Mouse (Mus musculus) MEL (cell line): ENCODE measurements around the gene Rnf24. TPM values are rescaled to one million over a fixed set of nuclear protein-coding genes. Genes with fewer than 3 reads are reported as not detected.

Source experiments
- DNase-seq: peaks from one replicate; pipeline ENCODE4 v3.0.0; 2011; ENCODE audit warnings: low read depth, low spot score
- H3K27ac ChIP-seq: 2 replicates; pipeline ENCODE4 v1.5.1; 2012; ENCODE audit warnings: low read depth, mild to moderate bottlenecking, control low read depth, low read length, moderate library complexity; ENCODE audit not compliant: control insufficient read depth
- H3K27me3 ChIP-seq, 2 experiments: fragments of 150-350 bp in 1 of 2; sonication (generic) in 1 of 2; 2 replicates each; pipeline ENCODE4 v1.6.1; 2012; ENCODE audit warnings: low read length in 2 of 2, mild to moderate bottlenecking in 2 of 2, improper control_type of control experiment in 1 of 2, moderate library complexity in 1 of 2; ENCODE audit not compliant: insufficient read depth in 2 of 2, control insufficient read depth in 1 of 2
- H3K36me3 ChIP-seq, 2 experiments: 2 replicates each; pipeline ENCODE4 v1.6.1; 2012 to 2014; ENCODE audit warnings: low read length in 2 of 2, improper control_type of control experiment in 1 of 2, inconsistent platforms in 1 of 2, mild to moderate bottlenecking in 1 of 2; ENCODE audit not compliant: insufficient read depth in 2 of 2, control insufficient read depth in 1 of 2
- H3K4me1 ChIP-seq, 2 experiments: fragments of 150-350 bp in 1 of 2; sonication (generic) in 1 of 2; 2 replicates each; pipeline ENCODE4 v1.6.1; 2012; ENCODE audit warnings: low read length in 2 of 2, improper control_type of control experiment in 1 of 2, mild to moderate bottlenecking in 1 of 2; ENCODE audit not compliant: insufficient read depth in 2 of 2, control insufficient read depth in 1 of 2
- H3K4me3 ChIP-seq, 2 experiments: fragments of 150-350 bp in 1 of 2; sonication (generic) in 1 of 2; 2 replicates each; pipeline ENCODE4 v1.5.1; 2012; ENCODE audit warnings: low read depth in 2 of 2, low read length in 2 of 2, mild to moderate bottlenecking in 2 of 2, moderate library complexity in 2 of 2, control low read depth in 1 of 2, improper control_type of control experiment in 1 of 2; ENCODE audit not compliant: control insufficient read depth in 1 of 2, insufficient read depth in 1 of 2
- H3K79me2 ChIP-seq: 2 replicates; pipeline ENCODE4 v1.6.1; 2012; ENCODE audit warnings: mild to moderate bottlenecking, low read length, moderate library complexity; ENCODE audit not compliant: control insufficient read depth, poor library complexity, insufficient read depth
- H3K9ac ChIP-seq: 2 replicates; pipeline ENCODE4 v1.6.1; 2012; ENCODE audit warnings: low read depth, mild to moderate bottlenecking, control low read depth, low read length, moderate library complexity; ENCODE audit not compliant: control insufficient read depth, poor library complexity, severe bottlenecking
- H3K9me3 ChIP-seq: fragments of 150-350 bp; sonication (generic); replicated peaks from 2 replicates; pipeline ENCODE4 v1.6.1; 2012; ENCODE audit warnings: mild to moderate bottlenecking, low read length, improper control_type of control experiment, moderate library complexity; ENCODE audit not compliant: insufficient read depth
- BHLHE40 ChIP-seq: IDR thresholded peaks from 2 replicates; pipeline ENCODE4 v1.6.1; 2012; ENCODE audit warnings: low read depth, mild to moderate bottlenecking, inconsistent platforms, low read length, improper control_type of control experiment, borderline replicate concordance
- E2F4 ChIP-seq: IDR thresholded peaks from 2 replicates; pipeline ENCODE4 v1.6.1; 2011; ENCODE audit warnings: low read depth, low read length, improper control_type of control experiment, borderline replicate concordance
- ELF1 ChIP-seq: IDR thresholded peaks from 2 replicates; pipeline ENCODE4 v1.6.1; 2014; ENCODE audit warnings: low read depth, mild to moderate bottlenecking, inconsistent platforms, low read length, improper control_type of control experiment, moderate library complexity
- EP300 ChIP-seq, 2 experiments: IDR thresholded peaks; 2 replicates each; pipeline ENCODE4 v1.6.1; 2011; ENCODE audit warnings: improper control_type of control experiment in 2 of 2, low read length in 2 of 2, low read depth in 1 of 2, mild to moderate bottlenecking in 1 of 2
- ETS1 ChIP-seq: IDR thresholded peaks from 2 replicates; pipeline ENCODE4 v1.6.1; 2012; ENCODE audit warnings: low read depth, mild to moderate bottlenecking, inconsistent platforms, low read length, improper control_type of control experiment, moderate library complexity
- HCFC1 ChIP-seq: IDR thresholded peaks from 2 replicates; pipeline ENCODE4 v1.6.1; 2012; ENCODE audit warnings: low read depth, mild to moderate bottlenecking, inconsistent platforms, low read length, improper control_type of control experiment, moderate library complexity
- JUND ChIP-seq: IDR thresholded peaks from 2 replicates; pipeline ENCODE4 v1.6.1; 2011; ENCODE audit warnings: low read depth, mild to moderate bottlenecking, improper control_type of control experiment, low read length
- KAT2A ChIP-seq: conservative IDR thresholded peaks from 2 replicates; pipeline ENCODE4 v1.6.1; 2012; ENCODE audit warnings: low read depth, low read length, improper control_type of control experiment, inconsistent platforms
- MAX ChIP-seq: IDR thresholded peaks from 2 replicates; pipeline ENCODE4 v1.6.1; 2011; ENCODE audit warnings: low read length, improper control_type of control experiment
- MAZ ChIP-seq: IDR thresholded peaks from 2 replicates; pipeline ENCODE4 v1.6.1; 2012; ENCODE audit warnings: low read depth, mild to moderate bottlenecking, inconsistent platforms, low read length, improper control_type of control experiment
- MEF2A ChIP-seq: IDR thresholded peaks from 2 replicates; pipeline ENCODE4 v1.6.1; 2014; ENCODE audit warnings: low read depth, mild to moderate bottlenecking, inconsistent platforms, low read length, improper control_type of control experiment; ENCODE audit not compliant: poor library complexity, insufficient replicate concordance, severe bottlenecking; ENCODE audit errors: extremely low read depth
- MXI1 ChIP-seq: IDR thresholded peaks from 2 replicates; pipeline ENCODE4 v1.6.1; 2011; ENCODE audit warnings: mild to moderate bottlenecking, low read depth, low read length, improper control_type of control experiment
- MYB ChIP-seq: IDR thresholded peaks from 2 replicates; pipeline ENCODE4 v1.6.1; 2011; ENCODE audit warnings: mild to moderate bottlenecking, low read depth, low read length, improper control_type of control experiment
- MYC ChIP-seq: IDR thresholded peaks from 2 replicates; pipeline ENCODE4 v1.6.1; 2011; ENCODE audit warnings: low read depth, mild to moderate bottlenecking, low read length, improper control_type of control experiment, moderate library complexity
- NELFE ChIP-seq: IDR thresholded peaks from 2 replicates; pipeline ENCODE4 v1.6.1; 2011; ENCODE audit warnings: low read depth, low read length, improper control_type of control experiment
- NRF1 ChIP-seq: IDR thresholded peaks from 2 replicates; pipeline ENCODE4 v1.6.1; 2014; ENCODE audit warnings: low read depth, mild to moderate bottlenecking, inconsistent platforms, low read length, improper control_type of control experiment, moderate library complexity; ENCODE audit not compliant: poor library complexity, insufficient read depth, severe bottlenecking
- POLR2A ChIP-seq, 2 experiments: IDR thresholded peaks; 2 replicates each; pipeline ENCODE4 v1.6.1; 2011 to 2012; ENCODE audit warnings: low read length in 2 of 2, mild to moderate bottlenecking in 2 of 2, control low read depth in 1 of 2, improper control_type of control experiment in 1 of 2, low read depth in 1 of 2, moderate library complexity in 1 of 2; ENCODE audit not compliant: control insufficient read depth in 1 of 2, insufficient read depth in 1 of 2, poor library complexity in 1 of 2
- POLR2AphosphoS2 ChIP-seq: IDR thresholded peaks from 2 replicates; pipeline ENCODE4 v1.6.1; 2011; ENCODE audit warnings: low read length, improper control_type of control experiment
- RCOR1 ChIP-seq: IDR thresholded peaks from 2 replicates; pipeline ENCODE4 v1.6.1; 2012; ENCODE audit warnings: low read depth, mild to moderate bottlenecking, inconsistent platforms, low read length, improper control_type of control experiment
- SMC3 ChIP-seq: IDR thresholded peaks from 2 replicates; pipeline ENCODE4 v1.6.1; 2011; ENCODE audit warnings: low read depth, low read length, improper control_type of control experiment
- TAL1 ChIP-seq: IDR thresholded peaks from 2 replicates; pipeline ENCODE4 v1.6.1; 2012; ENCODE audit warnings: mild to moderate bottlenecking, inconsistent platforms, low read length, moderate library complexity, mixed read lengths
- TBP ChIP-seq: IDR thresholded peaks from 2 replicates; pipeline ENCODE4 v1.8.0; 2011; ENCODE audit warnings: low read depth, low read length, improper control_type of control experiment
- TCF12 ChIP-seq: IDR thresholded peaks from 2 replicates; pipeline ENCODE4 v1.6.1; 2014; ENCODE audit warnings: low read depth, mild to moderate bottlenecking, inconsistent platforms, low read length, improper control_type of control experiment, moderate library complexity
- UBTF ChIP-seq: IDR thresholded peaks from 2 replicates; pipeline ENCODE4 v1.6.1; 2012; ENCODE audit warnings: low read depth, mild to moderate bottlenecking, inconsistent platforms, low read length, improper control_type of control experiment, moderate library complexity, borderline replicate concordance; ENCODE audit not compliant: insufficient read depth
- USF1 ChIP-seq: IDR thresholded peaks from 2 replicates; pipeline ENCODE4 v1.6.1; 2014; ENCODE audit warnings: low read depth, mild to moderate bottlenecking, inconsistent platforms, low read length, improper control_type of control experiment, moderate library complexity
- USF2 ChIP-seq, 2 experiments: IDR thresholded peaks; 2 replicates each; pipeline ENCODE4 v1.6.1; 2011 to 2012; ENCODE audit warnings: improper control_type of control experiment in 2 of 2, low read length in 2 of 2, borderline replicate concordance in 1 of 2, inconsistent platforms in 1 of 2, low read depth in 1 of 2, mild to moderate bottlenecking in 1 of 2; ENCODE audit not compliant: insufficient read depth in 1 of 2
- ZC3H11A ChIP-seq: IDR thresholded peaks from 2 replicates; pipeline ENCODE4 v1.6.1; 2012; ENCODE audit warnings: low read depth, mild to moderate bottlenecking, inconsistent platforms, low read length, improper control_type of control experiment
- ZKSCAN1 ChIP-seq: IDR thresholded peaks from 2 replicates; pipeline ENCODE4 v1.6.1; 2012; ENCODE audit warnings: low read depth, mild to moderate bottlenecking, inconsistent platforms, low read length, improper control_type of control experiment, moderate library complexity
- ZMIZ1 ChIP-seq: IDR thresholded peaks from 2 replicates; pipeline ENCODE4 v1.6.1; 2012; ENCODE audit warnings: low read depth, mild to moderate bottlenecking, inconsistent platforms, low read length, improper control_type of control experiment, moderate library complexity
- ZNF384 ChIP-seq: IDR thresholded peaks from 2 replicates; pipeline ENCODE4 v1.6.1; 2012; ENCODE audit warnings: low read depth, mild to moderate bottlenecking, inconsistent platforms, low read length, improper control_type of control experiment
- polyA plus RNA-seq, 2 experiments: library from polyadenylated mRNA; stranded (reverse) in 1 of 2; unstranded in 1 of 2; fragments of >175 nt in 1 of 2; fragments of >200 nt in 1 of 2; gene quantifications; 2 replicates each; pipeline versions ENCODE4 v1.2.1 to v1.2.4; 2012; ENCODE audit warnings: low replicate concordance in 2 of 2, low read depth in 1 of 2; ENCODE audit not compliant: insufficient read length in 2 of 2, insufficient read depth in 1 of 2, missing spikeins in 1 of 2
- total RNA-seq: library from RNA; depleted of rRNA; stranded (reverse); fragments of 300-350 nt; gene quantifications from 2 replicates; pipeline ENCODE4 v1.2.3, GENCODE M21; 2012

Rnf24 gene
- total and polyA plus RNA-seq, 3 experiments = 0.73 to 2.9 TPM; not detected in 1

DNA sequence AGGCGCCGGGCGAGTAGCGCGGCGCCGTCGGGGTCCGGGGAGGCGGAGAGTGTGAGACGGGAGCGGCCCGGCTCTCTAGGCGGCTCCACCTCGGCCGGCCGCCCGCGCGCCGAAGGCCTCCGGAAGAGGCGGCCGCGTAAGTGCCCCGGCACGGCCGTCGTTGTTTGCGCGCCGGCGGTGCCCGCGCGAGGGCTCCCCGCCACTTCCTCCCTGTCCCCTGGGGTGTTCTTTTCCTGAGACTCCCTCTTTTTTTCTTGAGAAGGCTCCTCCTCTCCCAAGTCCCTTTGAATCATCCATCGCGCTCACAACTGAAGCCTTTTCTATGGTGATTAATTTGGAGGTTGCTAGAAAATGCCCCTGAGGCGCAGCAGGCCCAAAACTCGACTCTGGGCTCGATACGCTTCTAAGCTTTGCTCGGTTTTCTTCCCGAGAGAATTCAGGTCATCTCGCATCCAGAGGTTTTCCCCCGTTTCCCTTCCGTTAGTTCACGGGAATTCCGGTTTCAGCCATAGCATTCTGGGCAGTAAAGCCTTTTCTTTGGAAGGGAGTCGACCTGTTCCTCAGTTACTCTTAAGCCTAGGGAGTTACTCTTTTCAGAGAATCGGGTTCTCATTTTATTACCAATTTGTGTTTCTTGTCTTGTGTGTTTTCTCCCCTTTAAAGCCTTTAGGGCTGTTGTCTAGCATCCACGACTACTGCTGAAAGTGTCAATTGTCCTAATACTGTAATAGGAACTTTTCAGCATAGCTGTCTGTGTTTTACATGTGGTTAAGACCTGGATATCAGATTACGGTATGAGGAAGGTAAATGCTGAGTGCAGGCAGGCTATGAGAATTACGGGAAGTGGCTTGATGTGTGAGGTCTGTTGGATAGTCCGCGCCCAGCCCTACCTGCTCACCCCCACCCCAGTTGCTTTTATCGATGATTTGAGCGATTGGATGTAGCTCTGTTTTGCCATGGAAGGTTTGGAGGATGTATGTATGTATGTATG lies 89.7 kb downstream of the Rnf24 start (continued):
- no peak for TF ChIP-seq ZKSCAN1
- TF ChIP-seq USF1 = no peak
- TF ChIP-seq TAL1 = no peak
- TF ChIP-seq NELFE = no peak
- no peak for TF ChIP-seq NRF1
- TF ChIP-seq JUND = no peak
- peak; percentile 10 to 56; a peak in 3 of 4 replicates for TF ChIP-seq EP300 (IDR thresholded peaks at IDR 0.05; ENCODE audit: low read depth in 1 of 2, low read length in 2 of 2)
- TF ChIP-seq BHLHE40 = no peak
- no peak for TF ChIP-seq ZNF384
- no peak for TF ChIP-seq MYB
- no peak for TF ChIP-seq USF2 (IDR thresholded peaks at IDR 0.05; ENCODE audit: borderline replicate concordance in 1 of 2, insufficient read depth in 1 of 2, low read depth in 1 of 2, low read length in 2 of 2)
- peak in 1 of 2 experiments; percentile 28; a peak in 1 of 4 replicates for TF ChIP-seq POLR2A (IDR thresholded peaks at IDR 0.05; ENCODE audit: control insufficient read depth in 1 of 2, insufficient read depth in 1 of 2, low read depth in 1 of 2, low read length in 2 of 2, poor library complexity in 1 of 2)
- TF ChIP-seq MYC = peak; percentile 93

DNA sequence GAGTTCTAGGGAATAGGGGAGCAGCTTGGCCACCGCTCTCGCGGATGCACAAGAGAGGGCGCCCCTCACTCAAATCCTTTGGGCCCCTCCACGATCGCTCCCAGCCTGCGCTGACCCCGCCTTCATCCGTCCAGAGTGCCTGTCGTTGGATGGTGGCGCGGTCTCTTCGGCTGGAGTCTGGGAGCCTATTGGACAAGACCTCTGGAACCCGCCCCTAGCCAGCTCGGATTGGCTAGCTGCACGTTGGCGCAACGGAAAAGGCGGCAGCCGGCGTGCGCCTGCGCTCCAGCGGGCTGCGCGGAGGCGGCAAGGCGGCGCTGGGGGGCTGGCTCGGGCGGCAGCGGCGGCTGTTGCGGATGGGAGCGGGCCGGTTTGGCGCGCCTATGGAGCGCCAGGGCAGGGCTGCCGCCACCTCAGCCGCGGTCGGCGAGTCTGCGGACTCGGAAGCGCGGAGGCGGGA lies 90.4 kb downstream of the Rnf24 start, which contains the start of gene Pank2:
Gene Pank2, plus strand, starts transcription at position 283 of the 460 bp plus-strand sequence.
- peaks cover 26% of the 10 kb centered on the region for H3K79me2 ChIP-seq
- peak within 1 kb of the TSS; percentile 98 for H3K9ac ChIP-seq
- H3K9me3 ChIP-seq = no peaks in the 10 kb centered on the region
- H3K27me3 ChIP-seq = no peaks in the 10 kb centered on the region
- peak; percentile 98 for DNase-seq
- H3K4me3 ChIP-seq = peak within 1 kb of the TSS; percentile 77 to 90
- peaks cover 12 to 40% of the 10 kb centered on the region in 2 experiments for H3K4me1 ChIP-seq
- H3K27ac ChIP-seq = peak within 1 kb of the TSS; percentile 95
- H3K36me3 ChIP-seq = peaks cover 0 to 35% of the 10 kb centered on the region in 2 experiments; a peak in 2 of 4 replicates
- no peak for TF ChIP-seq MAX
- peak; percentile 90 for TF ChIP-seq NRF1
- TF ChIP-seq SMC3 = no peak
- 0 out of 2 replicates have a peak, but pooled peaks have one; percentile 50 for TF ChIP-seq MAZ
- no peak for TF ChIP-seq JUND
- no peak for TF ChIP-seq MEF2A
- no peak for TF ChIP-seq ELF1
- peak; percentile 88; the same call in 1 of the 2 replicates for TF ChIP-seq ZMIZ1
- TF ChIP-seq EP300 (IDR thresholded peaks at IDR 0.05; ENCODE audit: low read depth in 1 of 2, low read length in 2 of 2) = no peak
- peak; percentile 88 to 95 for TF ChIP-seq POLR2A (IDR thresholded peaks at IDR 0.05; ENCODE audit: control insufficient read depth in 1 of 2, insufficient read depth in 1 of 2, low read depth in 1 of 2, low read length in 2 of 2, poor library complexity in 1 of 2)
- no peak for TF ChIP-seq MYB
- TF ChIP-seq UBTF = no peak
- no peak for TF ChIP-seq ZKSCAN1
- peak; percentile 59; the same call in 1 of the 2 replicates for TF ChIP-seq TCF12
- no peak for TF ChIP-seq TAL1
- TF ChIP-seq E2F4 = 0 out of 2 replicates have a peak, but pooled peaks have one; percentile 52
- TF ChIP-seq MYC = no peak
- no peak for TF ChIP-seq ETS1
- TF ChIP-seq TBP = 0 out of 2 replicates have a peak, but pooled peaks have one; percentile 59
- peak; percentile 80 for TF ChIP-seq HCFC1
- TF ChIP-seq MXI1 = peak; percentile 38; the same call in 1 of the 2 replicates
- peak; percentile 77; the same call in 1 of the 2 replicates for TF ChIP-seq POLR2AphosphoS2
- TF ChIP-seq ZC3H11A = no peak
- no peak; the same call in 1 of the 2 replicates for TF ChIP-seq KAT2A
- no peak for TF ChIP-seq RCOR1
